Mouse (Mus musculus): ENCODE results near the gene 1110008P14Rik. TPM values are rescaled to one million over a fixed set of nuclear protein-coding genes. Genes with fewer than 3 reads are reported as not detected.

1110008P14Rik gene
- polyA plus RNA-seq, 1 experiment from 2014 or later: 39.7 TPM

DNA sequence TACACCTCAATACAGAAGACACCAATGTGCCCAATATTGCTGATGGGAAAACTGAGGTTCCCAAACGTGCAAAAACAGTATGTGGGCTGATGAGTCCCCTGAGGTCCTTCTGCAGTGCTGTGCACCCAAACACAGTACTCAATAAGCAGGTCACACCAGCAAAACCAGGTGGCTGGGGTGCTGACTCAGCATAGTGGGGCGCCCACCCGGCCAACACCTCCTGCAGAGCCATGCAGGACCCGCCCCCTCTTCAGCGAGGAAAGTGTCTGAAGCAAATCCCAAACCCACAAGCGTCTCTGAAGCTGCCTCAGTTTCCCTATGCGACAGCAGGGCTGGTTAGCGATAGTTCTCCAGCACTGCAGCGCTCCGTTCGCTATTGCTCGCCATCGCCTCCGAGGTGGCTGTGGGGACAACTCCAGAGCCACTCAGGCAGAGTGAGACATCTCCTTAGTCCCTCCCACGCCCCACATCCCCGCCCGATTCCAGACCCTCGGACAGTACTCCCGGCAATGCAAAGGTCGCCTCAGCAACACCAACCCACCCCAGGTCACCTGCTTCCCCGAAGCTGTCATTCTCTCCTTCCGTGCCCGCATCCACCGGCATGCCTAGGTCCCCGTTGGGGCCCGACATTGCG, 480 bp downstream of the 1110008P14Rik start:
- H3K9ac ChIP-seq (ENCODE audit: low read depth, low read length): peak overlapping the region; percentile 64
- H3K9me3 ChIP-seq (ENCODE audit: control insufficient read depth, low read length): no peaks in the 10 kb centered on the region
- H3K4me3 ChIP-seq (ENCODE audit: low read depth, low read length): peak overlapping the region; percentile 60
- no peaks in the 10 kb centered on the region; the same call in 1 of the 2 replicates for H3K27me3 ChIP-seq (replicated peaks; ENCODE audit: control insufficient read depth, insufficient read depth, low read length)
- WGBS: under 1% methylated on average over 27 of the region's 27 CpGs
- H3K4me2 ChIP-seq: peak overlapping the region; percentile 95
- peak; percentile 21 for ATAC-seq (replicated peaks; ENCODE audit: low FRiP score)
- H3K27ac ChIP-seq (ENCODE audit: low read depth, low read length): no peak overlapping the region
- no peak for DNase-seq (ENCODE audit: low spot score)
- peaks cover 20% of the 10 kb centered on the region for H3K36me3 ChIP-seq (ENCODE audit: control insufficient read depth, insufficient read depth, low read length)
- H3K4me1 ChIP-seq (replicated peaks; ENCODE audit: control insufficient read depth, insufficient read depth, low read length): peaks cover 5% of the 10 kb centered on the region

- Histone ChIP-seq H3K27me3 (replicated peaks; ENCODE audit: control insufficient read depth, insufficient read depth, low read length) (no peaks in the 10 kb centered on the region; the same call in 1 of the 2 replicates), H3K4me2 (no peak overlapping the region)
- no peak for DNase-seq (ENCODE audit: low spot score)
These were observed 1.7 kb downstream of the 1110008P14Rik start for GRCm38 (mm10) chr2:32380001-32380500.

GRCm38 (mm10) chr2:32376963-32377362, 4.8 kb downstream of the 1110008P14Rik start:
- no peaks in the 10 kb centered on the region for H3K27me3 ChIP-seq (replicated peaks; ENCODE audit: control insufficient read depth, insufficient read depth, low read length)
- no peak overlapping the region for H3K4me3 ChIP-seq (ENCODE audit: low read depth, low read length)
- H3K36me3 ChIP-seq (ENCODE audit: control insufficient read depth, insufficient read depth, low read length): peaks cover 41% of the 10 kb centered on the region
- no peak overlapping the region for H3K9ac ChIP-seq (ENCODE audit: low read depth, low read length)
- H3K4me1 ChIP-seq (replicated peaks; ENCODE audit: control insufficient read depth, insufficient read depth, low read length): peaks cover 5% of the 10 kb centered on the region
- 92% methylated on average over 10 of the region's 10 CpGs for WGBS
- no peak overlapping the region for H3K27ac ChIP-seq (ENCODE audit: low read depth, low read length)
- no peak for ATAC-seq (replicated peaks; ENCODE audit: low FRiP score)
- no peak for DNase-seq (ENCODE audit: low spot score)
- H3K9me3 ChIP-seq (ENCODE audit: control insufficient read depth, low read length): no peaks in the 10 kb centered on the region
- no peak overlapping the region for H3K4me2 ChIP-seq

More at GRCm38 (mm10) chr2:32380001-32380500, 1.7 kb downstream of the 1110008P14Rik start:
- 90% methylated on average over 7 of the region's 7 CpGs for WGBS
- peaks cover 5% of the 10 kb centered on the region for H3K4me1 ChIP-seq (replicated peaks; ENCODE audit: control insufficient read depth, insufficient read depth, low read length)
- H3K4me3 ChIP-seq (ENCODE audit: low read depth, low read length): no peak overlapping the region
- H3K27ac ChIP-seq (ENCODE audit: low read depth, low read length): no peak overlapping the region
- H3K9me3 ChIP-seq (ENCODE audit: control insufficient read depth, low read length): no peaks in the 10 kb centered on the region
- H3K9ac ChIP-seq (ENCODE audit: low read depth, low read length): no peak overlapping the region
- no peak for ATAC-seq (replicated peaks; ENCODE audit: low FRiP score)
- peaks cover 27% of the 10 kb centered on the region for H3K36me3 ChIP-seq (ENCODE audit: control insufficient read depth, insufficient read depth, low read length)

GRCm38 (mm10) chr2:32375317-32375940, 6.3 kb downstream of the 1110008P14Rik start:
- no peak overlapping the region for H3K4me2 ChIP-seq
- H3K27me3 ChIP-seq (replicated peaks; ENCODE audit: control insufficient read depth, insufficient read depth, low read length): no peaks in the 10 kb centered on the region
- no peak overlapping the region for H3K4me3 ChIP-seq (ENCODE audit: low read depth, low read length)
- H3K36me3 ChIP-seq (ENCODE audit: control insufficient read depth, insufficient read depth, low read length): peaks cover 50% of the 10 kb centered on the region
- no peak overlapping the region for H3K9ac ChIP-seq (ENCODE audit: low read depth, low read length)
- ATAC-seq (replicated peaks; ENCODE audit: low FRiP score) (no peak), DNase-seq (ENCODE audit: low spot score) (no peak)
- H3K27ac ChIP-seq (ENCODE audit: low read depth, low read length): no peak overlapping the region
- 86% methylated on average over 13 of the region's 13 CpGs for WGBS
- H3K9me3 ChIP-seq (ENCODE audit: control insufficient read depth, low read length): no peaks in the 10 kb centered on the region
- no peaks in the 10 kb centered on the region for H3K4me1 ChIP-seq (replicated peaks; ENCODE audit: control insufficient read depth, insufficient read depth, low read length)

- no peak for DNase-seq (ENCODE audit: low spot score)
- Histone ChIP-seq H3K4me1 (replicated peaks; ENCODE audit: control insufficient read depth, insufficient read depth, low read length) (no peaks in the 10 kb centered on the region), H3K27me3 (replicated peaks; ENCODE audit: control insufficient read depth, insufficient read depth, low read length) (no peaks in the 10 kb centered on the region), H3K9ac (ENCODE audit: low read depth, low read length) (no peak overlapping the region), H3K9me3 (ENCODE audit: control insufficient read depth, low read length) (no peaks in the 10 kb centered on the region), H3K4me3 (ENCODE audit: low read depth, low read length) (no peak overlapping the region), H3K4me2 (no peak overlapping the region), H3K36me3 (ENCODE audit: control insufficient read depth, insufficient read depth, low read length) (peaks cover 54% of the 10 kb centered on the region), H3K27ac (ENCODE audit: low read depth, low read length) (no peak overlapping the region)
- 88% methylated on average over 10 of the region's 10 CpGs for WGBS
- no peak for ATAC-seq (replicated peaks; ENCODE audit: low FRiP score)
These were observed 7.5 kb downstream of the 1110008P14Rik start for GRCm38 (mm10) chr2:32374191-32374590.

DNA sequence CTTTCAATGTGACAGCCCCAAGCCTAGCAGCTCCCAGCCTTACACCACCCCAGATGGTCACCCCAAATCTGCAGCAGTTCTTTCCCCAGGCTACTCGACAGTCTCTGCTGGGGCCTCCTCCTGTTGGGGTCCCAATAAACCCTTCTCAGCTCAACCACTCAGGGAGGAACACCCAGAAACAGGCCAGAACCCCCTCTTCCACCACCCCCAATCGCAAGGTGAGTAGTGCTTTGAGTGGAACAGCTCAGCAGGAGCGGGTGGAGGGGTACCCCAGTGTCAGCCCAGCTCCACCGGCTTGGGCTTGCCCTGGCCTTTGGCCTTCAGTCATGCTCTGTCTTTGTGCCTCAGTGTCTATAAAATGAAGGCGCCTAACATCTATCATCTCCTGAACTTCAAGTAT, 14.4 kb downstream of the 1110008P14Rik start:
- no peak overlapping the region for H3K4me2 ChIP-seq
- ATAC-seq (replicated peaks; ENCODE audit: low FRiP score) (no peak), DNase-seq (ENCODE audit: low spot score) (no peak)
- H3K9me3 ChIP-seq (ENCODE audit: control insufficient read depth, low read length): no peaks in the 10 kb centered on the region
- H3K27me3 ChIP-seq (replicated peaks; ENCODE audit: control insufficient read depth, insufficient read depth, low read length): no peaks in the 10 kb centered on the region
- no peak overlapping the region for H3K9ac ChIP-seq (ENCODE audit: low read depth, low read length)
- H3K36me3 ChIP-seq (ENCODE audit: control insufficient read depth, insufficient read depth, low read length): peaks cover 27% of the 10 kb centered on the region; the same call in 1 of the 2 replicates
- WGBS: 92% methylated on average over 5 of the region's 5 CpGs
- no peak overlapping the region for H3K27ac ChIP-seq (ENCODE audit: low read depth, low read length)
- H3K4me3 ChIP-seq (ENCODE audit: low read depth, low read length): no peak overlapping the region
- peaks cover 9% of the 10 kb centered on the region for H3K4me1 ChIP-seq (replicated peaks; ENCODE audit: control insufficient read depth, insufficient read depth, low read length)

DNA sequence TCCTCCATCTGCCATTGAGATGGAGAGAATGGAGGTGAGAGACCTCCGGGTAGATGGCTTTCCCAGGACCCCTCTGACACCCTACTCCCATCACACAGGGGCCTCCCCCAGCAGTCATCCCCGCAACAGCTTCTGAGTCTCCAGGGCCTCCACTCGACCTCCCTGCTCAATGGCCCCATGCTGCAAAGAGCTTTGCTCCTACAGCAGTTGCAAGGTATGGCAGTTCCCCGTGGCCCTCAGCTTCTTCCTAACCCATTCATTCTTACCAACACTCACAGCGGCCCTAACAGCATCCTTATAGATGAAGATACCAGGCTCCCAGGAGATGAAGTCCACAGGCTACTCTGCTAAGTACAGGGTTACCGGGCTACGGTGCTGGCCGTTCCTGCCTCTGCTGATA, 17.6 kb downstream of the 1110008P14Rik start:
- H3K27ac ChIP-seq (ENCODE audit: low read depth, low read length): peak overlapping the region; percentile 93
- DNase-seq (ENCODE audit: low spot score): no peak
- 66% methylated on average over 8 of the region's 8 CpGs for WGBS

GRCm38 (mm10) chr2:32363376-32364106, 18.2 kb downstream of the 1110008P14Rik start:
- WGBS: 9% methylated on average over 19 of the region's 19 CpGs
- Histone ChIP-seq H3K36me3 (ENCODE audit: control insufficient read depth, insufficient read depth, low read length) (peaks cover 12% of the 10 kb centered on the region; the same call in 1 of the 2 replicates), H3K4me3 (ENCODE audit: low read depth, low read length) (peak overlapping the region; percentile 79), H3K27ac (ENCODE audit: low read depth, low read length) (peak overlapping the region; percentile 93), H3K4me1 (replicated peaks; ENCODE audit: control insufficient read depth, insufficient read depth, low read length) (peaks cover 18% of the 10 kb centered on the region), H3K9me3 (ENCODE audit: control insufficient read depth, low read length) (no peaks in the 10 kb centered on the region), H3K9ac (ENCODE audit: low read depth, low read length) (peak overlapping the region; percentile 90), H3K27me3 (replicated peaks; ENCODE audit: control insufficient read depth, insufficient read depth, low read length) (no peaks in the 10 kb centered on the region), H3K4me2 (peak overlapping the region; percentile 89)
- ATAC-seq (replicated peaks; ENCODE audit: low FRiP score) (peak; percentile 34), DNase-seq (ENCODE audit: low spot score) (no peak)

More for the DNA sequence above, 17.6 kb downstream of the 1110008P14Rik start:
- H3K4me1 ChIP-seq (replicated peaks; ENCODE audit: control insufficient read depth, insufficient read depth, low read length): peaks cover 18% of the 10 kb centered on the region
- H3K9me3 ChIP-seq (ENCODE audit: control insufficient read depth, low read length): no peaks in the 10 kb centered on the region
- peak overlapping the region; percentile 89 for H3K4me2 ChIP-seq
- peaks cover 12% of the 10 kb centered on the region; the same call in 1 of the 2 replicates for H3K36me3 ChIP-seq (ENCODE audit: control insufficient read depth, insufficient read depth, low read length)
- ATAC-seq (replicated peaks; ENCODE audit: low FRiP score): no peak
- peak overlapping the region; percentile 79 for H3K4me3 ChIP-seq (ENCODE audit: low read depth, low read length)
- no peaks in the 10 kb centered on the region for H3K27me3 ChIP-seq (replicated peaks; ENCODE audit: control insufficient read depth, insufficient read depth, low read length)
- H3K9ac ChIP-seq (ENCODE audit: low read depth, low read length): peak overlapping the region; percentile 90
